Mouse (Mus musculus): ENCODE results near the gene Rhobtb1.

Rhobtb1 gene

DNA sequence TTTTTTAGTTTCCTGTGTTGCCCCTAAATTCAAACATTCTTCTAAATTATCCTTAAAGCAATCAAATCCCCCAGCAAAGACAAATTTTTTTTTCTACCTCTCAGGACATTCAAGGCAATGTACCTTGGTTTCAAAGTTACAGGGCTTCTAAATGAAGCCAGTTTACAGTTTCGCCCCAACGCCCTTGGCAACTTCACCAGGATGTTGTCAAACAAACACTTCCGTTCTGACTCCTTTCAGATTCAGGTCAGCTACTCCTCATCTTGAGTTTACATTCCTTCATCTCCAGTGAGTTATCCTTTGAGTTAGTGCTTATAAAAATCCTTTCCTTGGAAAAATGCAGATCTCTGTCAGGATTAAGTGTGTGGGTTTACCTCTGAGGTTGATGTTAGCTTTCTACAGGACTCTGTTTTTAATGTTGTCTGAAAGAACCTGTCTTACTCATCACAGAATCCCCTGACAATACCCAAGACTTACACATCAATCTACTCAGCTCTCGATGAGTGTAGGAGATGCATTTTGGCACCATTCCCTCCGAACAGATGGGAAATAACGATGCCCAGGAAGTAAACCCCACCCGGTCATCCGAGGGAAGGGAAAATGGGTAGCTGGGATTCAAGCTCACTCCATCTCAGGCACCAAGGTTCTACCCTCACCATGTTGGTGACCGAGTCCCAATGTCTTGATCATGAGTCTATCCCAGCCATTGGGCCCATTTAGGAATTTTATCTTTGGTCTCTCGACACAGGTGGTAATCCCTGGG, 94.9 kb downstream of the Rhobtb1 start:
- no peak for DNase-seq (ENCODE audit: low read depth, low spot score)

DNA sequence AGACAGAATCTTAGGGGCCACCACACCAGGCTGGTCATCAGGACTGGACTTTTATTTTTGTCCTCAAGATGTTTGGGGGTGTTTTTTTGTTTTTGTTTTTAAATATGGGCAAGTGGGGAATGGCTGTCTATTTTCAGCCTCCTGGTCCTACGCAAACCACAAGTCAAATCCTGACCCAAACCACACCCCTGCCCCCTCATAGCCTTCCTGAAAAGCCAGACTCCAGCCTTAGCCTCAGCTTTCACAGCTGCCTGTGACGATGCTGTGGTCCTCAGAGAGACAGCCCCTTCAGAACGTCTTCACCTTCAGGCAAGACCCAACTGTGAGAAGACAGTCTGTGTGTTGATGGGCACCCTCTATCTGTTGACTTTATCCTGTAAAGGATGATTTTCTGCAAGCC, 95.5 kb downstream of the Rhobtb1 start:
- DNase-seq (ENCODE audit: low read depth, low spot score), result no peak

DNA sequence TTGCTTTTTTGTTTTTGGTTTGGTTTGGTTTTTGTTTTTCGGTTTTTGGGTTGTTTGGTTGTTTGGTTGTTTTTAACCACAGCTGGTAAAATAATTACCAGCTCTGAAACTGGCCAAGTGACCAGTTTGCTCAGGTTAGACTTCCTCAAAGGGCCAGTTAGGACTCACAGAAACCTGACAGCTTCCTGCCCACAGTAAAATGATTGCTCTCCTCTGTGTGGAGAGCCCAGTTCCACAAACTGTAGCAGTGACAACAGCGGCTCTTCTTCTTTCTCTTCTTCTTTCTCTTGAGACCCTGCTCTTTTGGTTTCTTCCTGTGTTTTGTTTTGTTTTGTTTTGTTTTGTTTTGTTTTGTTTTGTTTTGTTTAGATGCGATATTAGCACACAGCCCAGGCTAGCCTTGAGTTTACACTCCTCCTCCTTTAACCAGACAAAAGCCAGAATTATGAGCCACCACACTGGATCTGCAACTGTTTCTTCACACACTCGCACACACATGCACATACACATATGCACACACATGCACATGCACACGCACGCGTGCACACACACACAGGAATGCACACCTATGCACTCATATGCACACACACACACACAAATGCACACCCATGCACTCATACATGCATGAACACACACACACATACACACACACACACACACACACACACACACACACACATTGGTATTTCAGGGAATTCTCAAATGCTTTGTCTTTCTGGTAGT, 96.2 kb downstream of the Rhobtb1 start:
- DNase-seq (ENCODE audit: low read depth, low spot score), result no peak

DNA sequence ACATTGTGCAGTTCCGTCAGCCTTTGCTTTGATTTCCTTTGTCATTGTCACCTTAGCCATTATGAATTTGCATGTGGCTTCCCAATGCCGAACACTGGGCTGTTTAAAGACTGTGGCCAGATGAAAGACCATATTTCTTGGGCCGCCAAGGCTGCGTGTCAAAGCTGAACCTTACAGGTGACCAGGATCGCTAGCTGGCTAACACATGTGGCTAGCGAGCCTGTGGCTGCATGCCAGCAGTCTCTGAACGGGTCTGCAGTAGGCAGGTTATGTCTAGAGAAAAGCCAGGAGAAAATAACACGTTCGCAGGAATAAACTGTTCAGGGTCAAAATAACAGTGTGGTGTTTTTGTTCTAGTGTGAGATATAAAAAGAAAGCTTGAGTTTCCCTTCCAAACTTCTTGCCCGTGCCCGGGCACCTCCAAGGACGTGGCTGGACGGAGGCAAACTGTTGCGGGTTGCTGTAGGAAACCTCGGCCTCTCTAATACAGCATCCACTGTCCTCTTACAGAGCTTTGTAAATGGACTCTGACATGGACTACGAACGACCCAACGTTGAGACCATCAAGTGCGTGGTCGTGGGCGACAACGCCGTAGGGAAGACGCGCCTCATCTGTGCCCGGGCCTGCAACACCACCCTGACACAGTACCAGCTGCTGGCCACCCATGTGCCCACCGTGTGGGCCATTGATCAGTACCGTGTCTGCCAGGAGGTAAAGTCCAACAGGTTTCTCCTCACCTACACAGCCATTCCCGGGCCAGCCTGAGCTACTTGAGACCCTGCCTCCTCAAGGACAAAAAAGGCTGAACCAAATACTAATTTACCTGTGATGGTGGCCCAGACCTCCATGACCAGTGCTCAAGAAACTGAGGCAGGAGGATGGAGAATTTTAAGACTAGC, 97.3 kb downstream of the Rhobtb1 start:
- DNase-seq (ENCODE audit: low read depth, low spot score), result no peak

DNA sequence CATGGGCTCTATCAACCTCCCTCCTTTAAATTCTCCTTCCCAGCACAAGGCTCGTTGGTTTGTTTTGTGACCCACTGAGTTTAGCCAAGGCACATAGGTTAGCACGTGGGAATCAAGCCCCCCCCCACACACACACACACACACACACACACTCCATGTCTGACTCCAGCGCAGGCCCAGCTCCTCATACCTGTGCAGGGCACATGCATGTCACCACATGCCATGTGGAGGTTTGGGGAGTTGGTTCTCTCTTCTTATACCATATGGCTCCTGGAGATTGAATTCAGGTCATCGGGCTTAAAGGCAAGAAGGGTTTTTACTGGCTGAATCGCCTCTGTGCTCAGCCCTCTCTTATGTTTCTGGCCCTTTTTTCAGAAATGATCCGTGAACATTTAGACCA, 100.0 kb downstream of the Rhobtb1 start:
- no peak for DNase-seq (ENCODE audit: low read depth, low spot score)

DNA sequence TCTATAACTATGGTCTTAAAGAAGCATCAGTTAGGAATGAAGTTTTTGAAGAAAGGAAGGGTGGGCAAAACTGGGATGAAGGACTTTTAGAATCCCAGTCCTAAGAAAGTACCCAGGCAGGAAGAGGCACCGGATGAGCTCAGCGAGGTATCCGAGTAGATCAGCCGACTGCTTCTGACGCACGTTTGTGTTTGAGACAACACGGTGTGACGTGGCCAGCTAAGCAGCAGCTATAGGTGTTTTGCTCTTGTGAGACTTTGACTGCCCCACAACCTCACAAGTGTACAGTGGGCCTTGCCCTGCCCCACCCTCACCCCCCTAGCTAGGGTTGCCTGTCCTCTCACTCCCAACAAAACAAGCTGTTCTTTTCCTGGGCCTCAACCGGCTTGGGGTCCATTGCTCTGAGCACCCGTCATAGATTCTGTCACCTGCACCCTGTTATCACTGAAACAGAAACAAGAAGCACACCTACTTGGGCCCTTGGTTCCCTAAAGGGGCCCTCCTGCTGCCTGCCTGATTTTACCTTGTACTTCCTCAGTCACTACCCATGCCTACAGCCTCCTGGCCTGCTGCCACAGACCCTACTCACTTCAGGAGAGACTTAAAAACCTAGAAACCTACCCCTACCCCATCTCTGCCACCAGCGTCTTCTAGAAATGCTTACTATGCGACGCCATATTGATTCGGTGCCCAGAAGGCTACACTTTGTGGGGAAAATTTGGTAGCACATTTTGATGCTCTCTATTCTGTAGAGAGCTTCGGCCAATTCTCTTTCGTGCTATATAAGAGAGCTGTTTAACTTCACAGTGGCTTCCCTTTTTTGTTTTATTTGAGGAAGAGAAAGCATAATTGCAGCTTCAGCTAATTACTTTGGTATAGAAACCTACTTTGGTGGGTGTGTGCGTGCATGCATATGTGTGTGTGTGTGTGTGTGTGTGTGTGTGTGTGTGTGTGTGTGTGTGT, 101.2 kb downstream of the Rhobtb1 start:
- no peak for DNase-seq (ENCODE audit: low read depth, low spot score)

DNA sequence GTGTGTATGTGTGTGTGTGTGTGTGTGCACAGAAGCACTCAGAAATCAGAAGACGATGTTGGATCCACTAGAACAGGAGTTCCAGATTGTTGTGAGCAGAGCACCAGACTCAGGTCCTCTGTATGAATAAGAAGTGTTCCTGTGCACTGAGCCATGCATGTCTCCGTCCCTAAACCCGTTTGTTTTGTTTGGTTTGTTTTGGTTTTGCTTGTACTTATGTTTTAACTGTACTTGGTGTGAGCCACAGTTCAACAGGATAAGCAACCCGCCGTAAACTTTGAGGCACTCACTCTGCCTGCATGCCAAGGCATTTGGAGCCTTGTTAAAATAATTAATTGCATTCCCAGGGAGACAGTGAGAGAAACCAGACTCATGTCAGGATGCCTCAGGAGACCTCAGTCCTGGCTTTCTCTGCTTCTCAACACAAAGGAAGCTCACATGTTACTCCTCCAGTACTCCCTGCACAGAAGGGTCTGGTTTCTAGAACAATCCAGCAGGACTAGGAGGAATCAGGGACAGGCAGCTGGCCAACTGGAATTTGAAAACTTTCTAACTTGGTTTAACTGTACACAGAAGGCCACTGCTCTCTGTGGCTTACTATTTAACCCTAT, 101.9 kb downstream of the Rhobtb1 start:
- no peak for DNase-seq (ENCODE audit: low read depth, low spot score)

DNA sequence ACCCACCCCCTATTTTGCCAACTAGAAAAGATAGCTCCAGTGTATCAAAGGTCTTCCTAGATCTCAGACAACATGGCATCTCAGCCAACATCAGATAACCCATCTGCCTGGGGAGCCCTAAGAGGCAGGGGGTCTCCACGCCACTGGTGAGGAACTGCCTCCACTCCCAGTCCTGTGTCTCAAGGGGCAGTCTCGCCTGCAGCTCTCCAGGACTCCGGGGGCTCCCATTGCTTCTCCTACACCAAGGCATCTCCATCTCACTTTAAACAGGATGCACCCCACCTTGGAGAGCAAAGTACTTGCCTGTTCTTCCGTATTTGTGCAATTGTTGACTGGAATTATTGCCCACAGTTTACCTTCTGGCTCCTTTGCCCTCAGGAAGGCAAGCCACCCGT, 102.4 kb downstream of the Rhobtb1 start:
- DNase-seq (ENCODE audit: low read depth, low spot score), result no peak

DNA sequence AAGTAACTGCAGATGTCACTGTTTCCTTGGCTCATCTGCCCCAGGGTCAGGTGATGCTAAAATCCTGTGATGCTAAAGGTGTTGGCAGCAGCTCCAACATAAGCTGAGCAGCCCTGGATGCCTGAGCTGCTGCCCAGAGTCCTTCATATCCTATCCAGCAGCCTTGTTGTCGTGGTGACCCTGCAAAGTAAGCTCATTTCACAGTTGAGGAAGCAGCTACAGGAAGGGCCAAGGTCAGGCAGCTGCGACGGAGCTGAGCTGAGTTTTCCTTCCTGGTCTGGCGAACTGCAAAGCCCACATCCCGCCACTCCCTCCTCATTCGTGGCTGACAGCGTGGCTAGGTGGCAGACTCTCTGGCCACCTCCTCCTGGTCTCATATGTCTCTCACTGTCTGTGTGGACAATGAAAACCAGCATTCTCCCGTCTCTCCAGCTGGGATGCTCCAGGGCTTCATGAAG, 103.2 kb downstream of the Rhobtb1 start:
- DNase-seq (ENCODE audit: low read depth, low spot score), result no peak

DNA sequence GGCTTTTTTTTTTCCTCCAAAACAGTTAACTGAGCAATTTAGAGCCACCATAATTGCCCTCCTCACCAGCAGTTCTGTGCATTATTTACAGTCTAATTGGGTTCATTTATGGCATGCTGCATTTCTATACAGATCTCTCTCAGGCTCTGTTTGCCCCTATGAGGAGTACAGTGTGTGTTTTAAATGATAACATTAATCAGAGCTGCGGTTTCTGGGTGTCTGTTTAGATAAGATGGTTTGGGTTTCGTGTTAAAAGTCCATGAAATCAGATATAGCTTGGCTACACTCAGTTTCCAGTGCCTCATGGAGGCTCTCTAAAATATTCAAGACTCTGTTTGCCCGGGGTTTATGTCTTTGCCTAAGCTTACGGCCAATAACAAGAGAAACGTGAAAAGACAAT, 104.4 kb downstream of the Rhobtb1 start:
- no peak for DNase-seq (ENCODE audit: low read depth, low spot score)

DNA sequence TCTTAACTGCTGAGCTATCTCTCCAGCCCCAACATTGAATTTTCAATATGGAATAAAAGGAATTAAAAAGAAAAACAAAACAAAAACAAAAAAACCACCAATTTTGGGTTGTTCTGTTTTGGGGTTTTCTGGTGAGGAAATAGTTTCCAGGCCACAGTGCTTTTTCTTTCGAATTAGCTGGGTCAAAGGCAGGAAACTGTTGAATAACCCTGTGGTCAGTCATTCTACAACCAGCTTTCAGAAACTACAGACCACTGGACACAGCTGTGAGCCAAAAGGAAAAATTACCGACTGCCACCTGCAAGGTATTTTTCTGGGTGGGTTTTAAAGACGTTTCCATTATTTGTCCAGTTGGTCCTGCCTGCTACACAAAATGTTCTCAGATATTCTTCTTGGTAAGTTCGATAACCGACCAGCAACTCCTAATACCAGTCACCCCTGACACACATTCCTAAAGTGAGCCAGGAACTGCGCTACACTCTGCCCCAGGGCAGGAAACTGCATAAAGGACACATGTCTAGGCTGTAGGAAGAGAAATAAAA, 106.4 kb downstream of the Rhobtb1 start:
- DNase-seq (ENCODE audit: low read depth, low spot score), result peak; percentile 20

DNA sequence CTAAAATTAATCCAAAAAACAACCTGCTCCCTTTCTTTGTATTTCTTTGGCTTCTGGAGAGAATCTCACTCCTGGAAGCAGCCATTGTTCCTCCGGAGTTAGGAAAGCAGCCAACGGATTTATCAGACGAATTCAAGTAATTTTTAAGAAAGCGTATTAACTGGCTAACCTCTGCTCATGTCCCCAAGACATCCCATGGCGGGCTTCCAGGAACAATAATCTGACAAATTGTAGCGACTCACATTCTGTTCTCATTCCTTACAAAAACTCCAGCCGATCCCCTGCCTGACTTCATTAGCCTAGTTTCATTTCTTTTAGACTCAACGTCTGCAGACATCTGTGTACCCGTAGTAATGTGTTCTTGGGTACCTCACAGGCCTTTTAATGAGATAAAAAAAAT, 107.4 kb downstream of the Rhobtb1 start:
- DNase-seq (ENCODE audit: low read depth, low spot score), result peak; percentile 11

DNA sequence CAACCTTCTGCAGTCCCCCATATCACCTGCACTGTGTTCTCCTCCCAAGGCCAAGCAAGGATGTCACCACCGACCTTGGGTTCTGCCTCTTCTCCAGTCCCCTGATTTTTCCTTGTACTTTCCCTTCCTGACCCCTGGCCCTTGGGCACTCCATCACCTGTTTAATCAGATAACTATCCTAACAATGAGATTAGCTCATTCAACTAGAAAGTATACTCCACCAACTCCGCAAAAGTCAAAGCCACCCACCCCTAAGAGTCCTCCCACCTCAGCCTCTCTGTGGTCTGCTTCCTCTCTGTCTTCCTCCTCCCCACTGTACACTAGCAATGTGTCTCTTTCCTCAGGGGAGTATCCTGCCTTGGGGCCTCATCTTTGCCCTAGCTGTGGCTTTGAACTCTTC, 107.9 kb downstream of the Rhobtb1 start:
- DNase-seq (ENCODE audit: low read depth, low spot score), result no peak

DNA sequence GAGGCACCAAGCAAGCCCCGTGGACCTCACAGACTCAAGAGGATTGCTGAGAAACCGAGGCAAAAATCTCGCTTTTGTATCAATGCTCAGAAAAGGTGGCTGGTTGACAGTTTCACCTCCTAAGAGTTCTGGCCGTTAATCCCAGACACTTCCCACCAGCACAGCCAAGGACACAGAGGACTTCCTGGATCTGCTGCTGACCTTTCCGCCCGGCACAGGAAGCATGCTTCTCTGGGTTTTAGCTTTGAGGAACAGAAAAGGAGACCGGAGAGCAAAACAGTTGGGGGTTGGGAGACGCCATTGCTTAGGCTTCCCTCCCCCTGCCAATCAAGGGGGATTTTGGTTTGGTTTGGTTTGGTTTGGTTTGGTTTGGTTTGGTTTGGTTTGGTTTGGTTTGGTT, 108.7 kb downstream of the Rhobtb1 start:
- no peak for DNase-seq (ENCODE audit: low read depth, low spot score)

DNA sequence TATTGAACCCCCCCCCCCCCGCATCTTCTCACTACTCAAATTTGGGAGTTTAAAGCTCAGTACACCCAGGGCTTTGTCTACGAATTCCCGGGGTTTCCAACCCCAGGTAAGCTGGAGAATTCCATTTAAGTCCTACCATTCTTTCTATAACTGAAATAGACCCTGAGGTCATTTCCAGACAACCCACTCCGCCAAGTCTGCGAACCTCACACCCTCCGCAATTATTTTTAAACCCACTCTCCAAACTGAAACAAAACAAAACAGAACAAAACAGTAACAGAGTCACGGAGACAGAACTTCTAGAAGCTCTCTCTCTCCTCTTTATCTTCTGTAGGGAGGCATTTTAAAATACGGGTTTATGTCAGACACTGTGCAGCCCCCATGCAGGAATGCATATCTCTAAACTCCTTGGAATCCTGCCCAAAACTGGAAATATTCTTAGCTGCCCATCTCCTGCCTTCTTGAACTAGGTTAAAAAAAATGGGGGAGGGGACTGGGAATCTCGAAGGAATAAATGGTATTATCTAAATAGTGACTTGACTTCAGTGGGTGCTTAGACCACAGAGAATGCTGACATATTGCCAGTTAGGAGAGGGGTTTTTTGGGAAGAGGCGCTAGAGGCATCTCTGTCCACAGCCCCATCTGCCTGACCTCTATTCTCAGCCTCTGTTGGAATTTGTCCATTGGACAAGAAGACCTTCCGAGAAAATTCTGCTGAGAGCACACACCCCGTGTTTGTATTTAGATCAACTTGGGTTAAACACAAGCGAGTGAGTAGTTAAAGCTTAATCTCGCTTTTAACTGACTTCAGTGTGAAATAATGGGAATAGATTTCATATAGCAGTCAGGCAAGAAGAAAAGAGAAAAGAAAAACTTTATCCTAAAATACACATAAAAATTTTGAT, 111.9 kb downstream of the Rhobtb1 start:
- no peak for DNase-seq (ENCODE audit: low read depth, low spot score)

DNA sequence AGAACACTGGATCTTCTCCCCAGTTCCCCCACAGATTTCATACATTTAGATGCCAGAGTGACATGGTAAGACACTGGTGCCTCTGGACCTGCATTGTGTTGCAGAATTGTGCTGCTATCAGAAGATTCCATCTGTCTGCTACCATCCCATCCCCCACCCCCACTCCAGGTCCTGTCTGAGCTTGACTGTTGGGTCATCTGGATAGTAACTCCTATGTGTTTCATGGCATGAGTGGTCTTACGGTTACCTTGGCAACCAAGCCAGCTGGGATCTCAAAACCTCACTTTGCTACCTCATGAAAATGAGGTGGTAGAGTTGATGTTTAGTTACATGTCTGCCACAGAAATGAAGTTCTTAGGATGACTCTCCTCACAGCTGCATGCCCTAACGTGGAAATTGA, 112.7 kb downstream of the Rhobtb1 start:
- no peak for DNase-seq (ENCODE audit: low read depth, low spot score)

DNA sequence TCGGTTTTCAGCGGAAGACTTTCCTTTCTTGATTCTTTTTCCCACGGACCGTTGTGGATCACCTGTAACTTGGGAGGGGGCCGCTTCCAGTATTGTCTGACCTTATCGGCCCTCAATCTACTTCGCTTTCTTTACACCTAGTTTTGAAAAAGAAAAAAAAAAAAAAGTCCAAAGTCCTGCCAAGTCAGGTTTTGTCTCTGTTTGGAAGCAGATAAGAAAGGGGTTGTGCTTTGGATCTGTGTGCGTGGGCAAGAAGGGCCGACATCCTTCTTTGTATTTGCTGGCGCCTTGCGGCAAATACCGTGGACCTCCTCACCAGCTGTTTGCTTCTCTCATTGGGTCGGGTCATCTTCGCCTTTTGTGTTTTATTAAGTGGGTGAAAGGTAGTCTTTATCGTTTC, 114.2 kb downstream of the Rhobtb1 start:
- DNase-seq (ENCODE audit: low read depth, low spot score), result no peak

DNA sequence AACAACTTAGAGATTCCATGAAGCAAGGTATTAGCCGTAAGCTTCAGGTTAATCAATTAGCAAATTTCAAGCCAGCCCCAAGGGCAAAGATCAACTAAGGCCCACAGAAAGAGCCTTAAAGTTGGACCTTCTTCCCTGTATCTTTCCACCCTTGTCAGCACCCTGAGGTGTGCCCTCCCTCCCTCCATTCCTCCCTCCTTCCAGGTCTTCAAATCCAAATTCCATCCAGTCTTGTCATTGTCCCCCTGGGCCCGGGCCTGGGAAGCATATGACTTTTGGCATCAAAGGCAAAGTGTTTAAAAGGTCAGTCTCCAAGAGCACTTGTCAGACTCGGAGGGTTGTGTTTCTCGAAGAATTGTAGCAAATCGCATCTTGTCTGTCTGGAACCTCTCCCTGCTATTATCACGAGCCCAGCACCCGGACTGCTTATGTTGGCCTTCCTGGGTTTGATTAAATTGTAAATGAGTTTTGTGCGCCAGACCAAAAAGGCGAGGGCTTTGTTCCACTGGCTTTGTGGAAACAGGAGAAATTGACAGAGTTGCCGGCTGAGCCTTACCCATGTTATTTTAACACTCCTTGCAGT, 116.9 kb downstream of the Rhobtb1 start:
- DNase-seq (ENCODE audit: low read depth, low spot score), result no peak

DNA sequence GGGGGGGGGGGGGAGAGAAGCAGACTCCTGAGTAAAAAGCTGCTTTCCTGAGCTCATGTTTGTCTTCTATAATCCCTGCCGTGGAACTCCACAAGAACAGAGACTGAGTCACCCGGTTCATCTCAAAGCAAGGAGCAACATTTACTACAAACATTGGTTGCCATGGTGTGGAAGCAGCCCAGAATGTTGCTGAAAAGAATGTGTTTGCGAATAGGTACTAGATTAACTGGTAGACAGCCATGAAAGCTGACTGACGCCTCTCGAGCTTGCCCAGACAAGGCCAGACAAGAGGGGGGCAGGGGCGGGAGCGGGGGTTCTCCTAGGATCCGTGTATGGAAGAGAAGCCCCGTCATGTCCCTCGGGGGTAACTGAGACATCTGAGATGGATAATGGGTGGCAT, 120.2 kb downstream of the Rhobtb1 start:
- DNase-seq (ENCODE audit: low read depth, low spot score), result no peak
